Mouse (Mus musculus) CH12F3 (cell line): Measurements from ENCODE around the gene Vmn1r25.
"Not testable (repeated sequence)": the region's sequence is repeated elsewhere in the genome, so short reads cannot be mapped to it uniquely, and the experiment has no call there.

Source experiments
- in situ Hi-C: fragments of 300-500 bp; cut with MboI; formaldehyde crosslinking; loops from 2 replicates; pipeline ENCODE4 v1.14.3; 2020; ENCODE audit warnings: low sequenced_read_pairs

Gene Vmn1r25

GRCm38 (mm10) chr6:57980710-57981109 lies at the start of gene Vmn1r25:
Gene Vmn1r25 (minus strand): TSS chr6:57980810.
- in situ Hi-C loops = no loop called here

- in situ Hi-C loops = not testable (repeated sequence)
These were observed 36.9 kb upstream of the Vmn1r25 start for GRCm38 (mm10) chr6:58017478-58017877.

GRCm38 (mm10) chr6:58015059-58015458 lies 34.4 kb upstream of the Vmn1r25 start, which contains the start of gene Vmn1r26:
Gene Vmn1r26 (minus strand): TSS chr6:58015159.
- in situ Hi-C loops = no loop called here

- in situ Hi-C loops = not testable (repeated sequence)
These were observed 19.2 kb downstream of the Vmn1r25 start, which contains the start of gene Vmn1r24 for GRCm38 (mm10) chr6:57961403-57961802. Gene Vmn1r24 (minus strand): TSS chr6:57961503.
